Mouse (Mus musculus) kidney, postnatal 36 days (tissue): Measurements from ENCODE around the gene 4933427D14Rik.

Experiments
- DNase-seq, 2 experiments: peaks; one replicate each; pipeline ENCODE4 v3.0.0; 2021 to 2022; ENCODE audit warnings: mixed read lengths in 2 of 2

Gene 4933427D14Rik

DNA sequence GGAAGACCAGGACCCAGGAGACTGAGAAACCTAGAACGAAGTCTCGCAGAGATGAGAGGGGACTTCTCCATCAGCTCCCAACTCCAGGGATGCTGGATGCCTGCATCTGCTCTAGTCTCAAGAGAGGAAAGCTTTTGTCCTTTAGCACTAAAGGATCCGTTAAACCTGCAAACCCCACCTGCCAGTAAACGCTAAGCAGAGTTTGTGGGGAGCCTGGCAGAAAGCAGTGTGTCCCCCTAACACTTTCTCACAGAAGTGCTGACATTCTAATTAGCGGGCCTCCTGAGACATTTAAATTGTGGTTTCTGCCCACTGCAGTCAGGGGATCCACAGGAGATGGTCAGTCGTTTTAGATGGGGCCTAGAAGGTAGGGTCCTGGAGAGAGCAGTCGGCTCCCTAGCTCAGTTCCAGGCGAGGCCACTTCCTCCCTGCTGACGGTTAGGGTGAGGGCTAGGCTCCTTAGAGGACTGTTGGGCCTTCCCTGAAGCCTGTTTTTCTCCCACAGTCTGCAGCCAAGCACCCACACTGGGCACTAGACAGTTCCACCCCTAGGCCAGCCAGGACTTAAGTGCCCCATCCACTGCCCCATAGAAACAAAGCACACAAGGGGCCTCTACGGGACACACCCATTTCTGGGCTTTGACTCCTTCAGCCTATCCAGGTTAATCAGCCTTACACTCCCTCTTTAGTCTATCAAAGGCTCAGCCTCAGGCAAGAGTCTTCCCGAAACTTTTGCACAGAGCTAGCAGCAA is 70.9 kb downstream of the 4933427D14Rik start:
- DNase-seq, result no peak

DNA sequence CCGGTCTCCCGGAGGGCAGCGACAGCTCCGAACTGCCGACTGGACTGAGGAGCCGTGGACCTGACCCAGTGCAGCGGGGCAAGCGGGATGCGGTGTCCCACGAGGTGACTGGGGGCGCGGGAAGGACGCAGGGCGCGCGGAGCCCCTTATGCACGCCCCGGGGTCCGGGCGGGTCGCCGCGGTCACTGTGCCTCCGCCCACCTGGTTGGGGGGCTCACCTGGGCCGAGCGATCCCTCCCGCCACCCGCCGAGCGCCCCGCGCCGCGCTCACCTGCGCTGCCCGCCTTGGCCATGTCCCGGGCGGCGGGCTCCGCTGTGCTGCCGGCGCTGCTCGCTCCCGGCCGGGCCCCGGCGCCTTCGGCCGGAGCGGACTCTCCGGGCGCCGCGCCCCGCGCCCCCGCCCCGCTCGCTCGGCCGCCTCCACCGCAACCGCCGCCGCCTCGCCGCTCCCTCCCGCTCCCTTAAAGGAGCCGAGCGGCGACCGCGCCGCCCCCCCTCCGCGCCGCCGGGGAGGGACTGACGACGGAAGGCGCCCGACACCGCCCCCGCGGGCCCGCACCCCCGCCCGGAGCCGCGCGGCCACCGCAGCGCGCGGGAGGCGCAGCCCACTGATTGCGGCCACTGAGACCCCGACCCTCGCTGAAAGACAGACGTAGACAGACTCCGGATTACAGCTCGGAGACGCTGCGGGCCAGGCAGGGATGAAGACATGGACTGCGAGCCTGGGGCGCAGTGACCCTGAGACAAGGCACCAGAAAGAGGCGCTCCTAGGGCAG is 71.7 kb downstream of the 4933427D14Rik start, which contains the start of gene Pitpnm3:
TSS of gene Pitpnm3 (minus strand) at position 396 of the 776 bp plus-strand sequence.
- peak in 1 of 2 experiments; percentile 71 for DNase-seq

DNA sequence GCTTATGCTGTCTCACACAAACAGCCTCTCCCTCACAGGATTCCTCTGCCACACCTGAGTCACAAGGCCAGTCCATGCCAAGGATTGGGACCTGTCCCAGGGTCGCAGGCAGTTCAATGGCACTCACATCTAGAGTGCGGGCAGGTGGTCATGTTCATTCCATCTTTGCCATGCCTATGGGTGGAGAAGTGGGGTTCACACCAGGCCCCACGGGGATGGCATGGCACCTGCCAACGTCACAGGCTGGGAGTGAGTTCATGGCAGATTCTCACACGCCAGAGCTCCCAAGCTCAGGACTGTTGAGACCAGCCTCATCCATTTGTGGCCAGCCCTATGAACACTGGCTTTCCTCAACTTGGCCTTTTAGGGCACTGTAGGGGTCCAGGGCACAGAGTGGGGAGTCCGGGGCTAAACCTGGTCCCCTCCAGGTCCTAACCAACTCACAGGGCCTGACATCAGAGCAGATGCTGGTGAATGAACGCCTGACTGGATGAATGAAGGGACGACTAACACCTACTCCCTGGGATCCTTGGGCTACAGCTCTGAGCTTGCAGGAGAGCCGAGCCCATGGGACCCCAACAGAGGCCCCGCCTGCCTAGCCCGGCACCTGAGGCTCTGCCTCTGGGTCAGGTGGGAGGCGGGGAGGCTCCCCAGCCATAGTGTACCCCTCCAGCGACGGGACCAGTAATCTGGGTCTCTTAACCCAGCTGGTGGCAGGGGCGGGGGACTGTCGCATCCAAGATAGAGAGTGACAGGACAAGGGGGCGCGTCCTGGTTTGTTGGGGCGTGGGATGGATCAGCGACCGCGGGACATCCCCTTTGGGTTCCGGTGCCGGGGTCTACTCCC is 72.5 kb downstream of the 4933427D14Rik start:
- no peak for DNase-seq

DNA sequence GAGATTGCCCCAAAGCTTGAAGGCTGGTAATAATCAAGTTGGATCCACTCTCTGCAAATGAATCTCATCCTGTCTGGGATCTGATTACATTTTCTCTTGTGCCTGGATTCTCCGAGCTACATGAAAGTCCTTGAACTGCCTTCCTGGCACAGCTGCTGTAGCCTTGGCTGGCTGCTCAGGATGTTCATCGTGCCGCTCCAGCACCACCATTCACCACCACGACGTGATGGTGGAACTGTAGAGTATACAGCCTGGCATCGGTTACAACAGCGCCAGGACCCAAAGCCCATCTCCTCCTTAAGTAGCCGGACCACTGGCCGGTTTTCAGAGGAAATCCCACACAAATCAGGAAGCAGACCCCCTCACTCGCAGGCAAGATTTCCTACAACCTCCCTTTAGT is 74.2 kb downstream of the 4933427D14Rik start:
- peak in 1 of 2 experiments; percentile 42 for DNase-seq

DNA sequence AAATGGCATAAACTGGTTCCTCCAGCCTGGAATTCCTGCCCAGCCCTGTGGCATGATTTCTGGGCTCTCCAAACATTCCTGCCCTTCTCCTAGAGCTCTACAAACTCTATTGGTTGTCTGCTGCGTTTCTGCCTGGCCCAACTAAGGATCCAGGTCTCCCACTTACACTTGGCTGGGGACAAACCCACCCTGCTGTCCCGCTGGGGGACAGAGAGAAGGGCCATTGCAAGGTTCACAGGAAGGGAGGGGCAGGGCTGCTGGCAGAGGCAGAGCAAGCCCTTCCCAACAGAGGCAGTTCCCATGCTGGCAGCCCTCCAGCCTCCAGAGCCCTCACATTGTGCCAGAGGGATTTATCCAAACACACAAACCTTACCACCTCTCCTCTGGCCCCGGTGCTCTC is 75.0 kb downstream of the 4933427D14Rik start:
- peak; percentile 73 to 87 for DNase-seq

DNA sequence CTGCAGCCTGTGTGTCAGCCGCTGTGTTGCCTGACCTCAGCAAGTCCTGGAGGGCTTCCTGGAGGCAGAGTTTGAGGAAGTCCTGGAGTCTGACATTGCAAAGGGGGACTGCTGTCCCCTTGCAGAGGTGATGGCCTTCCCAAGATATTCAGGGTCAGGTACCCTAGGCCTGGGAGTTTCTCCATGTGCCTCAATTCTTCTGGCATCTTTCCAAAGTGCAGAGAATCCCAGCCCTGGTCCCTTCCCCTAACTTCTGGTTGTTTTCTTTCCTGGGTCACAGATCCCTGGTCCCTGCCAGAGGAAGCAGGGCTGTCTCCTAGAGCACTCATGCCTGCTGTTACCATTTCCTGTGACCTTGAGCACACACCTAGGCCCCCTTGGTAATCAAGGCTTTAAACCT is 75.6 kb downstream of the 4933427D14Rik start:
- no peak for DNase-seq

DNA sequence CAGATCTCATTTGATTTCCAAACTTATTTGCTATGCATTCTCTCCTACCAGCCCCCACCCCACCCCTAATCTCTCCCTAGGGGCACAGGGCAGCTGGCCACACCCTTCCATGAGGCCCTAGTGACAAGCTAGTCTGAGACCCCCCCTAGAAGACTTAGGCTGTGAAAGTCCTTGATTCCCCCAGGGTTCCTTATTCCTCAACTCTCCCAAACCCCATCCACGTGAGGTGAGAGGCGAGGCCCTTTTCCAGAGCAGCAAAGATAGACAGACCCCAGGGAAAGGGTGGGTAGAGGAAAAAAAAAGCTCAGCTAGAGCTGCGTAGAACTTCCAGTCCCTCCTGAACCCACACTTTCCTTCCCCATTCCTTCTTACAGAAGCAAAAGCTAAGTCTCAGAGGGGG is 76.4 kb downstream of the 4933427D14Rik start:
- no peak for DNase-seq

DNA sequence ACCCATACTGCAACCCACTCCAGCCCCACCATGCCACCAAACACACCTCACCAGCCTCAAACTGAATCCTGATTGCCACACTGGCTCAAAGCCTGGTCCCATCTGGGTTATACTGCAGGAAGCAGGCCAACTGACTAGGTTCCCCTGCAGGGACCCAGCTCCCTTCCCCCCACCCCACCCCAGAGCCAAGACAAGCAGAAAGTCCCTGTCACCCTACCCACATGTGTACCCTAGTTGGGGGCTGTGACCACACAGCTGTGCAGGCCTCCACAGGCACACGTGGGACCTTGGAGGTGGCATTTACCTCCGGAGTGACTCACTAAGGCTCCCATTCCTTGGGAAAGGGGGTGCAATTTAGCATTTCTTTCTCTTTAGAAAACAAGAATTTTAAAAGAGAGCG is 76.8 kb downstream of the 4933427D14Rik start:
- no peak for DNase-seq

DNA sequence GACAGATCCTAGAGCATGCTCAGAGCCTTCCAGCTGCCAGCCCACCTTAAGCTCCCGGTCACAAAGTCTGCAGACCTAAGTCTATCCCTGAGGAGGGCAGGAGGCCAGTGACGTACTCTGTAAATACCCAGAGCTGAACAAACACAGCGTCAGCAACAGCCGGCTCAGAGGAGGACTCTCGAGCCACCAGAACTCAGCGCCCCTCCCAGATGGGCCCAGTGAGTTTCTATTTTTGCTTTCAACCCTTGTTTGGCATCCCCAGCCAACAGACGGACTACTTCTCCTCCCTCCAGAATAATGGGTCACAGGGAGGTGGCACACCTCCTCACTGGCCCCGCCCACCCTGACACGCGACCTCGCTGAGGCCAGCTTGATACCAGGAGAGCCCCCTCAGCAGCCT is 77.2 kb downstream of the 4933427D14Rik start:
- peak in 1 of 2 experiments; percentile 48 for DNase-seq

DNA sequence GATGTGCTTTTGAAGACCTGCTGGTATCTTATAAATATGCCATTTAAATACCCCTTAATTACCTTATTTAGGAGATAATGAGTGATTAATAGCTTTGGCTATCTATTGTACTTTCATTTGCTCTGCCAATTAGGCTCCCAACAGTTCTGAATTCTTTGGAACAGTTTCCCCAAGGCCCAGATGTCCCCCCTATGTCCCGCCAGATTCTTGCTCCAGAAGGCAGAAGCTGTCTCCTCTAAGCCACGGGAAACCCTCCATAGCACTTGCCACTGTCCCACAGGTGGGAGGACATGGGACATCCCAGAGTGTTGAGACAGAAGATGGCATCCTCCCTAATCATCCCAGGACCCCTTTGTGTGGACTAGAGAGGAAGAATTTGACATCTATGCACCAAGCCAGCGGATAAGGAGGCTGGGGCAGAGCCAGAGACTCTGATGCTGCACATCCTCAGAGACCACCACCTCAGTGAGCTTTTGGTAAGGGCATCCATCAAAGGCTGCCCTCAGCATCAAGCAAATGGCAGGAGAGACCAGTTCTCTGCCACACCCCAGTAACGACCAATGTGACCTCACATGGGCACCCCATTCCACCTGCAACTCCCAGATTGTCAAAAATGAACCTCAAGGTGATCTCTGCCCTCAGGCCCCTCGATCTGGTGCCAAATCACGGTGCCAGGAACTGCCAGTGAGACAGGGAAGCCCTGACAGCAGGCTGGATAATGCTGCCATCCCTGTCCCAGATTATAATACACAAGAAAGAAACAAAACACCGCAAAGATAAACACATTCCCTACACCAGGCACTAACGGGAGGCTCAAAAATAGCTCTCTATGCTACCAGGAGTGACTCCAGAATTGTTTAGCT is 78.0 kb downstream of the 4933427D14Rik start:
- DNase-seq, result no peak

DNA sequence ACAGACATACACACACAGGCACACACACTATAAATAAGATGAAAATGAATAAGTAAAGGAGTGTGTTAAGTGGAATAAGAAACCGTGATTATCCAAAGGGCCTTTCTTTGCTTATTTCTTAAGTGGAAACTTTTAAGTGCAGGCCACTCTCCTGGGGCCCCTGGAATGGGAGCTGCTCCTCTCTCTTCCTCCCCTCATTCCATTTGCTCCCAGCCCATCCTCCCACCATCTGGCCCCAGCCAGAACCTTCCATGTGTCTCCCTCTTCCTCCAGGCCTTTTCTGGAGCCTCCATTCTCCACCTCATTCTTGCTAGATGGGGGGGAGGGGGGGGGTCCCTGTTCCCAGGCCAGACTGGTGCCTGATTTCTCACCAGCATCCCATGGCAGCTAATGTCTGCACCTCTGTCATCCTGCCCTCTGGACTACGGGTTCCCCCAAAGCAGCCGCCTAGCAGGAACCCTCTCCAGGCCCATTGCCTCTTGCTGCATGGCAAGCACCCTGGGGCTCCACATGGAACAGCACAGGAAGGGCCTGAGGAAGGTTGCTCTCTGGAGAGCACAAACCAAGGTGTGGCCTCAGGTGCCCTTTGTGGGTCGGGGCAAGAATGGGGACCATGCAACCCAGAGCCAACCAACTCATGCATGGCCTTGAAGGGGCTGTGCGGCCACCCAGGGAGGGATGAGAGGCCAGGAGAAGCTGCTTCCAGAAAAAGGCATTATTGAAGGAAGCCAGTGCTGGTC is 79.6 kb downstream of the 4933427D14Rik start:
- DNase-seq, result no peak

DNA sequence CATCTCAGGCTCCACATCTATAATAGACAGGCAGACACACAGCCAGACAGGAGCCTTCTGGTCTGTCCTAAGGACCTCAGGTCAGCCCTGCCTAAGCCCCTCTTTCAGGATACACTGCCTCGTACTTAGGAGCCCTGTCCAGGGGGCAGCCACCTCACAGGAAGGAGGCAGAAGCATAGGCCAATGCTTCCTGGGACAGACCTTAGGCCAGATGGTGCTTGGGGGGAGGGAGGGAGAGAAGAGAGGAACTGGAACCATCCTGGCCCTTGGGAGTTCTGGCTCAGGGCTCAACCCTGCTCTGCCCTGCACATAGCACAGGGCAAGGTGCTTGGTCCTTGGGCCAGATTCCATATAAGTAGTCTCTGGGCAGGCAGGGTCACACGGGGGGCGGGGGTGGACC is 81.5 kb downstream of the 4933427D14Rik start:
- DNase-seq, result no peak

DNA sequence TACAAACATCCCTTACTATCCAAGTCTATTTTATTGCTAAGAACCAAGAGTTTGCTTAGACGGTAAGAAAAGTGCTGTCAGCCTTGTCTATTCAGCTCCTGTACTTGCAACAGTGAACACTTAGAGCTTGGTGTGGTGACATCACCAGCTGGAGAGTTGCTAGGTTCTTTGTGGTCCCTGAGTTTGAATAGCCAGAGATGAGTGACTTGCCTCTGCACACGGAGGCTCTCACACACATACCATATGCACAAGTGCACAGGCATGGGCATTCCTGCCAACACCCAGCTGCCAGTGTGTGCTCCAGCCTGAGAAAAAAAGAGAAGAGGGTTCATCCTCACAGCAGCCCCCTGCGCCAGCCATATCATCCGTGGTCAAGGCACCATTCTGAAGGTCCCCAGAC is 83.7 kb downstream of the 4933427D14Rik start:
- DNase-seq, result no peak

DNA sequence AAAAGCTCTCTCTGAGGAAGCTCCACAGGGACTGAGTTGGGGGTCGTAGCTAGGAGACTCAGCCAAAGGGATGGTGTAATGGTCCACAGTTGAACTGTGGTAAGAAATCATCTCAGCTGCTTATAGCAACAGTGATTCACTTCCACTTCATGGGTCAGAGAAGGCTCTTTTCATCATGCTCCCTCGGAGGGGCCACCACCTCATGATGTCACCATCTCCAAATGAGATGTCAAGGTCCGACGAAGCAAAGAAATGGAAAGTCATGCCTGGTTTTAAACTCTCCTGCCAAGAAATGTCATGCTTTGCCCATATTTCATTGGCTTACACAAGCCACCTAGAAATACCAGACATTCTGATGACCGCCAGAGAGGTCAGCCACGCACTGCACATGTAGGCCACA is 86.9 kb downstream of the 4933427D14Rik start:
- DNase-seq, result no peak

DNA sequence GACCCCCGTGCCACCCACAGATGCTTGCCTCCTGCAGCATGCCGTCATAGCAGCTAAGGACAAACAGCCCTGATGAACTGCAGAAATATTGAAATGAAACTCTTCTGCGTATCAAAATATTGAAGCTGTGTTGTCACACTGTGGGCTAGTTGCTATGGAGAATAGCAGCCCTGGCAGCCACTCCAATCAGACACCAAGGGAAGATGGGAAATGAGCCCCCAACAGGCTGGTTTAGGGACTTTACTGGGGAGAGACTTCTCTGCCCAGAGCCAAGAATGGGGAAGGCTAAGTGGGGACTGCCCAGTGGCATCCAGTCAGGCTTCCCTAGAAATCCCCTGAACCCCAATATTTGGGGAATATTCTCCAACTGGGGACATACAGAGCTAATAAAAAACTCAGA is 88.6 kb downstream of the 4933427D14Rik start:
- no peak for DNase-seq

DNA sequence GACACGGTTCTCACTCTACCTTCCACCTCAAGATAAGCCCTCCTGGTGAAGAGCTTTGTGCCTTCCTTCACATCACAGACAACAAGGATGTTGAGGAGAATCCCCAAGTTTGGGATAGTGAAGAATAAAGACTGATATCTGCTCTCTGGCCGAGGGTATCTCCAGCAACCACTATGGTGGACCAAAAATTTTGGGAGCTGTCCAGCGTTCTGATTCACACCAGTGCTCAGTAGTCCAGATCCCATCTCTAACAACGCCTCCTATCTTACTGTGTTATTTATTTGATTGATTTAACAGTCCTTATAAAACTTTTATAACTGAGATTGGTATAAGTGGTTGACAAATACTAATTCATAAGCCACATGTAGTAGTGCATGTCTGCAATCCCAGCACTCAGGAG is 94.0 kb downstream of the 4933427D14Rik start:
- no peak for DNase-seq

DNA sequence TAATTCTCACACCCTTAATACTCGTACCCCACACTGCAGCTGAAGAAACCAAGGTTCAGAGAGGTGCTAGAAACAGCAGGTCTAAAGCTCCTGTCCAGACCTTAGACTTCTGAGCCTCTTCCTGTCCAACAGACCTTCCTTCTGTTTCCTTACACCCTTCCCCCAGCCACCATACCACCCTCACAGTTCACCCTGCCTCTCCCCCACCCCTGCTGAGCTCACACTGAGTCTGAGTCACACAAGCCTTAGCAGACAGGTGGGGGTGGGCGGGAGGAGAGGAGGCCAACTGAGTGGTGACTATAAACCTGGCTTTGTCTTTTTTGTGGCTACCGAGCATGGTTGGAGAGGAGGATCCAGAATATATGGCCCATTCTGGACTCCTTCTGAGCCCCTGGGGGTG is 96.5 kb downstream of the 4933427D14Rik start:
- no peak for DNase-seq

DNA sequence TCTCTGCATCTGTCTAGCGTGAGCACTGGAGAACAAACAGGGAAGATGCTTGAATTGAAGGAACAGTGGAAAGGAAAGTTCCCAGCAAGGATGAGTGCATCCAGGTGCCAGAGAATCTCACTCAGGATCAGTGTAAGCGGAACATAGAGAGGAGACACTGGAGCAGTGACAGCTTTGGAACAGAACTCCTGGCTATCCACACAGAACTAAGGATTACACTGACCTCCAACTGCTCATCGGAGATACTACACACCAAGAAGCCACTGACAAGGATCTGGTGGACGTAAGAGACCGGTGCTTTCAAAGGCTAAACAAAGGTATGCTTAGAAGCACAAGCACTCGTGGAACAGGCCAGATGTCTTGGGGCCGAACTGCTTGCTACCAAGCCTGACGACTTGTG is 103.0 kb downstream of the 4933427D14Rik start:
- DNase-seq, result no peak
